Mouse (Mus musculus) left cerebral cortex, adult 8-10 months (tissue): Measurements from ENCODE around the gene Nucb1. TPM values are rescaled to one million over a fixed set of nuclear protein-coding genes. Genes with fewer than 3 reads are reported as not detected.
"Not testable (repeated sequence)": the region's sequence is repeated elsewhere in the genome, so short reads cannot be mapped to it uniquely, and the experiment has no call there.

Source experiments
- DNase-seq, 2 experiments: peaks; one replicate each; pipeline ENCODE4 v3.0.0; 2022; ENCODE audit warnings: low spot score in 2 of 2
- total RNA-seq, 4 experiments: library from RNA; stranded (reverse); gene quantifications; 2 replicates each; pipeline ENCODE4 v1.2.4; 2022

Gene Nucb1
- 100 to 1,000 TPM in 3 of 4 experiments, 10 to 100 TPM in 1; 97.8 to 121 (median 110) TPM for total RNA-seq

DNA sequence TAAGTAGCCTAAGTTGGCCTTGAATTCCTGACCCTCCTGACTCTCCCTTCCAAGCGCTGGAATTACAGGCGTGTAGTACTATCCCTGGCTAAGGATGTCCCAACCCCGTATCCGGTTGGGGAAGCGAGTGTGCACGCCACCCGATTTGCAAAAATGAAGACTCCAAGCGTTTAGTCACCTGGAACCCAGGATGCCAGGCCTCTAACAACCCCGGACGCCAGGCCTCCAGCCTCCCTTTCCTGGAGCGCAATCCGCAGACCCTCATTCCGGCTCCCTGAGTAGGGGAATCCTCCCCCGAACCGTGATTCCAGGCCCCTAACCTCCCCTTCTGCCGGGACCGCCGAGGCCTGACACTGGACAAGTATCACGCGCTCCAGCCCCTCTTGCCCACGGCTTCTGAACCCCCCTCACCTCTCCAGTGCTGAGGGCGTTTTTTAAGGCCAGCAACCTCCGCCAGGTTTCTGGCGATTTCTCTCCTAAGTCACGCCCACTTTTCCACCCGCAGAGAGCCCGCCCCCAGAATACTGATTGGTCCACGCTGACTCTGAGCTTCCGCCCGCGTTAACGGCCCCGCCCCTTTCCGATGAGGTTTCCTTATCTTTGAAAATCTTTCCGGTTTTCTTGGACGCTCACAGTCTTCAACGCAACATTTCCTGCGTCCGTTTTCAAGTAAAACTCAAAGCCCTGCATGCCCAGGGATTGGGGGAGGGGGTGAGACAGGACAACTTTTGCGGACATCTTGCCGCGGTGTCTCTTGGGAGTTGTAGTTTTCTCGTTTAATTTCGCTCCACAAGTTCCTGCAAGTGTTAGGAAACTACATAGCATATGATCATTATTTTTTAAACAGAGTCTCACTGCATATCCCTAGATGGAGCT lies at the start of gene Nucb1:
Gene Nucb1 (minus strand): TSS at position 495 of the 876 bp plus-strand sequence.
- peak; percentile 82 to 86 for DNase-seq

DNA sequence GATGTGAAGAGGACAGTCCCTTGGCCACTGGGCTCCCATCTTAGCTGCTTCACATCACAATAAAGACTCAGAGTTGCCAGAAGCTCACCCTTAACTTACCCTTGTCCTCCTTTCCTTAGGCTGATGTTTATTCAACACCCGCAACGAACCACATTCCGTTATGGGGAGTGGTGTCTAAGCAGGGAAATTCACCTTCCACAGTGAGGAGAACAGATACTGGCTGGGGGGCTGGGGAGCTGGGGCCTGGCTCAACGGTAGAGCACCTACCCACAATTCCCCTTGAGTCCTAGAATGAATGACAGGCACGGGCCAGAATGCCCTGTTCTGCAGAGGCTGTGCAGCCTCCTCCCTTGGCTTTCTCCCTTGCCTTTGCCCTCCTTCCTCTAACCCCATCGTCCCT lies 48.7 kb upstream of the Nucb1 start:
- no peak for DNase-seq

DNA sequence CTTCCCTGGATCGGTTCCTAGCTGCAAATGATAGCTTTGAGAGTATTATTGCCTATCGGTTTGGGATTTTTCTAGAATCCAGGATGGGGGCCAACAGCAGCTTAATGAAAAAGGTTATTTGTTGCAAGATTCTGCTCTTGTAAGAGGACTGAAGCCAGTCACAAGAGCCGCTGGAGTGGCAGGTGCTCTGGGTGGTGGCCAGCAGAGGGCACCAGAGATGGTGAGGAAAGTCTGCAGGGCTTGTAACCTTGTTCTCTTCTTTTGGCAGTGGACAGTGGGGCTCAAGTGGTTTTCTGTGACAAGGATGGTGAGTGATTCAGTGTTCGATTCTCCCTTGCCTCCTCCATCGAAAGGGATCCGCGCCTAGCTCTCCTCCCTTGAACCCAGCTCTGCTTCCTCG lies 45.6 kb upstream of the Nucb1 start:
- peak in 1 of 2 experiments; percentile 64 for DNase-seq

DNA sequence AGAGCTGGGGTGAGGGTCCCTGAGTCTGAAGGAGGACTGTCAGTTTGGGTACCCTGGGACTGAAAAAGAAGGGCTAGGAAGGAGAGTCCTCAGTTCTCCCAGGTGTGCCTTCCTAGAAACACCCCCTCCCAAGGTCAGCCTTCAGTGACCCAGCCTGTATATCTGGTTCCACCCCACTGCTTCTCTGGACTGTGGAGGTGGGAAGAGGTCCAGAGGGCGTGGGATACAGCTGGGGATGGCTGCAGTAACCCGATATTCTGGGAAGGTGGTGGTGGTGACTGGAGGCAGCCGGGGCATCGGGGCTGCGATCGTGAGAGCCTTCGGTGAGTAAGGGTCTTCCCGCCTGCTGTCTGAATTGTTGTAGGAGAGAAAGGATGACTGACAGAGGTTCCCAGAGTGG lies 44.5 kb upstream of the Nucb1 start, which contains the start of gene Hsd17b14:
Gene Hsd17b14 (plus strand): TSS at position 150 of the 400 bp plus-strand sequence.
- no peak for DNase-seq

DNA sequence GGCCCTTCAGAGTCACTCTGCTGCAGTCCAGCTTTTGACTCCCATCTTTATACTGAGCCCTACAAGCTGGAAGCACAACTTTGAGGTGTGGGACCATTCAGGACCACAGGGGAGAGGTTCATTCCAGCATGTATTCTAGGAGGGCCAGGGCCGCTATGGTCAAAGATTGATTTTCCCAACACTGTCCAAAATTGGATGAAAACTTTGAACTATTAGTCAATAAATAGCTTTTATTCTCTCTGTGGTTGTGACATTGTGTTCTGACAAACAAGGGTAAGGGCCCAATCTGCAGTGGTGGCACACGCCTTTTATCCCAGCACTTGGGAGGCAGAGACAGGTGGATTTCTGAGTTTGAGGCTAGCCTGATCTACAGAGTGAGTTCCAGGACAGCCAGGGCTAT lies 43.8 kb upstream of the Nucb1 start:
- no peak for DNase-seq

DNA sequence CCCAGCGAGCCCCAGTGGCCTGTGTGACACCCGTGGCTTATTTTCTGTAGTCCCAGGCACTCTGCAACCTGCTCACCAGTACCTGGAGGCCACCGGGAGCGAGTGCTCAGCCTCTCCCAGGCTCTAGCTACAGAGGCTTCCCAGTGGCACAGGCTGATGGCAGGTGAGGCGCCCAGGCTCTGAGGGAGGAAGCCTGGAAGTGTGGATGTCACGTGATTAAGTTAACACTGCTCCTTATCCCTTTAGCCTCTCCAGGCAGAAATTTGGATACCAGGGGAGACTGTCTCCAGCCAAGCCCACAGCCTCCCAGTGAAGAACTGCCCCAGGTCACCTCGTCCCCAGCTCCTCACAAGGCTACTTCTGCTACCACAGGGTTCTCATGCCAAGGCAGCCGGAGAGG lies 43.3 kb upstream of the Nucb1 start:
- no peak for DNase-seq

DNA sequence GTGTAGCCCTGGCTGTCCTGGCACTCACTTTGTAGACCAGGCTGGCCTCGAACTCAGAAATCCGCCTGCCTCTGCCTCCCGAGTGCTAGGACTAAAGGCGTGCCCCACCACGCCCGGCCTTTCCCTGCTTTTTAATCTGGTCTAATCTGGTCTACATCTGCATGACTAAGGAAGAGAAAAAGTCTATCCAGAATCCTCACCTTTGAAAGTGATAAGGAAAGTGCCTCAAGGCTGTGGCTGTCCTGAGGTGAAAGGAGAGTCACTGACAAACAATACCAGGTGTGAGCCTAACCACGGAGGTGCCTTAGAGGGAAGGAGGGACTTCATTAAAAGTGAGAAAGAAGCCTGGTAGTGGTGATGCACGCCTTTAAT lies 41.3 kb upstream of the Nucb1 start:
- no peak for DNase-seq

DNA sequence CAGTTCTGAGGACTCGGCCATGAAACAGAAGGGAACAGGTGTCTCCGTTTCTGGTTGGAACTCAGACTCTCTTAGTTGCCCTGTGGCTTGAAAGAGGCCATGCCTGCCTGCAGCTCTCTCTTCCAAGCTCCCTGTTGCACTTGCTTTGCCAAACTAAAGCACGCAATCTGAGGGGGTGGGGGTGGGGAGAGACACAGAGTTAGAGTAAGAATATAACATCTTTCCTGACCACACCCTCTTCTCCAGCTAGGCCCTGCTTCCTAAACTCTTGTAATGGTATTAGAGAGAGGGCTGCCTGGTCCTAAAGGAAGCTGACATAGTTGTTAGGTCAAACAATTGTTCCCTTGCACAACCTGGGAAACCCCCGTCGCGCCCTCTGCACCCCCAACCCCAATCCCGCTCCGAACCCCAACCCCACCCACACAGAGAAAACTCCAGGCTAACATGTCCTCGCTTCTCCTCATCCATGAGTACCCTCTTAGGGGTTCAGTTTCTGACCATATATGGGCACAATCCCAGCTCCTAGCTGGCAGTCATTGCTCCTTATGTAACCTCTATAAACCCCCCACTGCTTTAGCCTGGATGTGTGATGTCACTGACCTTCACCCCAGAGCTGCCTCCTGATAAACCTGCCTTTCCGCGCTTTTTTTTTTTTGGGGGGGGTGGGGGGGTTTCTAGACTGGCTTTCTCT lies 40.8 kb upstream of the Nucb1 start:
- no peak for DNase-seq

DNA sequence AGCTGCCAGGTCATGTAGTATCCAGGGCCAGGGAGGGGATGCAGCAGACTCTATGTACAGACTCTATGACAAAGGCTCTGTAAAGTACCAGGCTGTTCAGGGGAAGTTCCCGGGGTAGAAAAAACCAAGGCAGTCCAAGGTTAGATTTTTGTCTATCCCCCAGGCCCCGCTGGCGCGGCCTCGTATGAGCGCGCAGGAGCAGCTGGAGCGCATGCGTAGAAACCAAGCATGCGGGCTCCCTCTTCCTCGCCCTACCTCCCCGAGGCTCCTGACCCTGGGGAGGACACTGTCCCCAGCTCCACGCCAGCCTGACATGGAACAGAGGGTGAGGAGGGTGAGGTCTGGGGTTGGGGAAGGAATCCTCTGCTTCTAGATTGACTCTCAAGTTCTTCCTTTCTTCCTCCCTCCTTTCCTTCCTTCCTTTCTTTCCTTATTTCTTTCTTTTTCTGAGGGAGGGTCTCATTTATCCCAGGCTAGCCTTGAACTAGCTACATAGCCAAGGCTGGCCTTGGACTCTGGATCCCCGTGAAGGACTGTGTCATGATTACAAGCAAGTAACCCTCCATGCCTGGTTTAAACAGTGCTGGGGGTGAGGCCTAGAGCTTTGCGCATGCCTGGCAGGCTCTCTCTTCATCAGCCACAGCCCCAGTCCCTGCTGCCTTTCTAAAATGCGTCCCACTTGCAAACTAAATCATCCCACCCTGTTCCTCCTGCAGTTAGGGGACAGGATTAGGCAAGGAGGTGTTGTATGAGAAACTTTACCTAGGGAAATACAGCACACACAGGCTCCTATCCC lies 39.6 kb upstream of the Nucb1 start:
- DNase-seq: no peak

DNA sequence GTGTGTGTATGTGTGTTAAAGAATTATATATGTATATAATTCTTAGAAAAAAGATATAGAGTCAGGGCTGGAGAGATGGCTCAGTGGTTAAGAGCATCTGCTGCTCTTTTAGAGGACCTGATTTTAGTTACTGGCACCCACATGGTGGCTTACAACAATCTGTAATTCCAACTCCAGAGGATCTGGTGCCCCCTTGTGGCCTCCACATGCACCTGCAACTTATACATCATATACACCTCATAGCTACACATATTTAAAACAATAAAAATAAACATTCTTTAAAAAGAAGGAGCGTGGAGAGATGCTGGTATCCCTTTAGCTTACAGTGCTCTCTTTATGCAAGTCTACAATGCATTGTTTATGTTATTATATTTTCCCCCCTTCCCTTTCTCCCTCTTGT lies 34.3 kb upstream of the Nucb1 start:
- no peak for DNase-seq

DNA sequence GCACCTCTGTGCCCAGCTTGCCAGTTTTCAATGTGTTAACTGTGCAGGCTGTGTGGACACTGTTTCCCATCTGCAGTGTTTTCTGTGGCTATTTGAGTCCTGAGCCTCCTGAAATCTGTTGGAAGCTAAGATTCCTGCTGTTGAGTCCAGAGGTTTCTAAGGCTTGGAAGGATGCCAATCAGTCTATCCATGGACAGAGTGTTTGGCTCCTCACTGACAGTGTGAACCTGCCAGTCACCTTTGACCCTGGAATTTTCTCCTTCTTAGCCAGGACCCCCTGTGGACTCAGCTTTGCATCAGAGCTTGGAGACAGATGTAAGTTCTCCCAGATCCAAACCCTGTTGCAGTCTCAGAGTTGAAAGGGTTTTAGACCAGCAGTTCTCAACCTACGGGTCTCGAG lies 30.0 kb upstream of the Nucb1 start:
- no peak for DNase-seq

DNA sequence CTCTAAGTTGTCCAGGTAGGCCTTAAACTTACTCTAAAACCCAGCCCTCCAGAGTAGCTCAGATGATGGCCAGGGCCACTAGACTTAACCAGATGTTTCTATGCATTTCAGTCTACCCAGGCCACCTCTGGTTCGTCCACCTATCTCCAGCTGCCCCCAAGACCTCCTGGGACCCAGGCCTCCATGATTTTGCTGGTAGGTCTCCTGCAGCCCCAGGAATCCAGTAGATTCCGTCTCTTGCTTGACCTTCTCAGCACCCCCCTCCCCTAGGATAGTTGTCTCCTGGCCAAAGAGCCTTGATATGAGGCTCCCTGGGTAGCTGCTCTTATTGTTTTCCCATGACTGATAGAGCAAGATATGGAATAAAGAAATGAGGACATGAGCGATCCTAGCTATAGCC lies 28.9 kb upstream of the Nucb1 start:
- DNase-seq: no peak

DNA sequence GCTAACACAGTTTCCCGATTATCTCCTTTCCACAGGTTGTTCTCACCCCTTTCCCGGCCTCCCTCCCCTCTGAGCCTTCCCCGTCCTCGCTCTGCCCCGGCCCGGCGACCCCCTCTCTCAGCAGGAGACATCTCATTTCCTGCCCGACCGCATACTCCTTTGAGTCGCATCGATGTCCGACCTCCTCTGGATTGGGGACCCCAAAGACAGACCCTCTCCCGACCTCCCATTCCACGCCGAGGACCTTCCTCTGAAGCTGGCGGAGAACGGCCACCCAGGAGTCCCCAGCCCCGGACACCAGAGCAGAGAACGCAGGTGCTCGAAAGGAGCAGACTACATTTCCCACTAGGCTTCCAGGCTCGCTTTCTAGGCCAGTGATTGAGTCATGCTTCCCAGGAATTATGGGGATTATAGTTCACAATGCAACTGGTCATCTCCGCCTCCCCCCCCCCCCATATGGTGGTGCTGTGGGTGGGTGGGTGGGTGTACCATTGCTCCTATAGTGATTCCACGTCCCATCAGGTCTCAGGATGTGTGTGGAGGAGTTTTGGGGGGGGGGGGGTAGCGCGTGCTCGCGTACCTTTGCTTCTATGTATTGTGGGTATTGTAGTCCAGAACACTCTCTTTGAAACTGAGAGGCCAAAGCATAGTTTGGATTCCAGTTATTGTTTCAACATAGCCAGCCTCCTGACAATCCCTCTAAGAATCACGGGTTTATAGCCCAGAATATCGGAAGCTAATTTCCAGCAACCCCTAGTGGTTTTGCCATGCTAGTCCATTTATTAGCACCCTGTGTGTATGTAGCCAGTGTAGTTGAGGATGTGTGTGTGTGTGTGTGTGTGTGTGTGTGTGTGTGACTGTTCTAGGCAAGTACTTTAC lies 28.2 kb upstream of the Nucb1 start:
- peak; percentile 47 to 60 for DNase-seq

DNA sequence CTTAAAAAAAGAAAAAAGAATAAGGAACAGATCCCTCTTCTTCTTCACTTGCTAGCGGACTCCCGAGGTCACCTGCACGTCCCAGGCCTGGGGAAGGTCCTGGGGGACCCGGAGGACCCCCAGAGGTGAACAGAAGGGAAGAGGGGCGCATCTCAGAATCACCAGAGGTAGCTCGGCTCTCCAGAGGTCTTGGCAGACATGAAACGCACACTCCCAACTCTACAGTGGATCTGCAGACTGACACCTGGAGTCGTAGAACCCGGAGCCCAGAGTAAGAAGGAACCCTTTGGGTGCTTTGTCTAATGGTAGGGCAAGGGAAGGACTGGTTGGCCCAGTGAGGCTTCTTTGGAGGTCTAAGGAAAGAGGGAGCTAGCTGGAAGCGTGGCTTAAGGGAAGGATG lies 27.4 kb upstream of the Nucb1 start:
- no peak for DNase-seq

DNA sequence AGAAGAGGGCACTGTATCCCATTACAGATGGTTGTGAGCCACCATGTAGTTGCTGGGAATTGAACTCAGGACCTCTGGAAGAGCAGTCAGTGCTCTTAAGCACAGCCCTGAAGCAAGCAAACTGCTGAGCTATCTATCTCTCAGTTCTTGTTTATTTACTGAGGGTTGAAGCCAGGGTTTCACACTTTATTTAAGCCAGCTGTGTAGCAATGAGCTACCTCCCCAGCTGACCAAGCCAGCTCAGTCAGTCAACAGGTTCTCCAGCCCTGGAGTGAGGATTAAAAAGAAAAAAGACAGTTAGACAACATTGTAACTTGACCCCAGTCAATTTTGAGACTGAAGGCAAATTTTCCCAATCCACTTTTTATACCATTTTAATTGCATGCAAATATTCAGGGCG lies 25.5 kb upstream of the Nucb1 start:
- no peak for DNase-seq

DNA sequence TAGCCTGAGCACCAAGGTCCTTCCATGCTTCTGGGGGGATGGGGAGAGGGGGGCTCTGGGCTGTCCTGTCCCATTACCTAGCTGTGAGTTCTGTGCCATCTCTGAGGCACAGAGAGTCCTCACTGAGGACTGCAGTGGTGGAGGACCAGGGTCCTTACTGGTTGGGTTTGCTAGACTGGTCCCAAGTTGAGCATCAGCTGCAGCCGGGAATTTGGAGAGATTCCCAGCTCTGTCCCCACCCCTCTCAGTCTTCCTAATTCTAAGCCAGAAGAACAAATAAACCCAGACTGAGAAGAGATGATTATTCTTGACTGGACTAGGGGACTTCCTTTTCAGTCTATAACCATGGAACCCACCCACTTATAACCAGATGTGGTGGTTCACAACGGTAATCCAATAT lies 20.4 kb upstream of the Nucb1 start:
- no peak for DNase-seq

DNA sequence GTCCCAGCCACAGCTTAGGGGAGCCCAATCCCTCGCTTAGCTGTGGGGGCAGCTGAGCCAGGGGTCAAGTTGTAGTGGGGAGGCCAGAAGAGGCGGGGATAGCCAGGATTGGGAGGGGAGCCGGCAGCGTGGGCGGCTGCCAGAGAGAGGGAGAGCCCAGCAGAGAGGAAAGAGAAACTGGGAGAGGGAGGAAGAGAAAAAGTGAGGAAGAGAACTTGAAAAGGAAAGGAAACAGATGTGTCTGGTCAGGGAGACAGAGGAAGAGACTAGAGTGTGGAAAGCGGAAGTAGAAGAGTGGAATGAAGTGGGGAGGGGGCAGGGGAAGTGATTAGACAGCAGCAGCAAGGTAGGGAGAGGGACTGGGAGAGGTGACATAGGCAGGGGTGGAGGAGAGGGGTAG lies 19.3 kb upstream of the Nucb1 start:
- no peak for DNase-seq

DNA sequence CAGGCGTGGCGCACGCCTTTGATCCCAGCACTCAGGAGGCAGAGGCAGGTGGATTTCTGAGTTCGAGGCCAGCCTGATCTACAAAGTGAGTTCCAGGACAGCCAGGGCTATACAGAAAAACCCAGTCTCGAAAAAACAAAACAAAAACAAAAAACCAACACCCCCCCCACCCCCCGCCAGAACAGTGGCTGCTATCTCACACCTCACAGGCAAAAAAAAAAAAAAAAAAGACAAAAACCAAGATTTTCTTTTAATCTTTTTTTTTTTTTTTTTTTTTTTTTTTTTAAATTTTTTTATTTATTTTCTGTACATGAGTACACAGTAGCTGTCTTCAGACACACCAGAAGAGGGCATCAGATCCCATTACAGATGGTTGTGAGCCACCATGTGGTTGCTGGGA lies 17.0 kb upstream of the Nucb1 start:
- not testable (repeated sequence) for DNase-seq

DNA sequence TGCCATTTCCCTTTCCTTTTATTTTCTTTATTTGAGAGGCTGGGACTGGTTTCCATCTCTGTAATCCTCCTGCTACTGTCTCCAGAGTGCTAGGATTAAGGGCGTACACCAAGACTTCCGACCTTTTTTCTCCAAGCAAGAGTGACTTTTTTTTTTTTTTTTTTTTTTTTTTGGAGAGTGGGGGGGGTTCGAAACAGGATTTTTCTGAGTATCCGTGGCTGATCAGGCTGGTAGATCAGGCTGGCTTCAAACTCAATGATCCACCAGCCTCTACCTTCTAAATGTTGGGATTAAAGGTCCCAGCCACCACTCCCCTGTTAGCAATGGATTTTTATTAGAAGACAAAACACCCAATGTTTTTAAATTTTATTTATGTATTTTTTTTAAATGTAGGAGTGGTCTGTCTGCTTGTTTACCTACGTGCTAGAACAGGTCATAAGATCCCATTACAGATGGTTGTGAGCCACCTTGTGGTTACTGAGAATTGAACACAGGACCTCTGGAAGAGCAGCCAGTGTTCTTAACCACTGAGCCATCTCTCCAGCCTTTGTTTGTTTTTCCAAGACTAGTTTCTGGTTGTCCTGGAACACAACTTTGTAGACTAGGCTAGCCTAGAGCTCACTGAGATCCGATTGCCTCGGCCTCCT lies 16.4 kb upstream of the Nucb1 start:
- no peak for DNase-seq

DNA sequence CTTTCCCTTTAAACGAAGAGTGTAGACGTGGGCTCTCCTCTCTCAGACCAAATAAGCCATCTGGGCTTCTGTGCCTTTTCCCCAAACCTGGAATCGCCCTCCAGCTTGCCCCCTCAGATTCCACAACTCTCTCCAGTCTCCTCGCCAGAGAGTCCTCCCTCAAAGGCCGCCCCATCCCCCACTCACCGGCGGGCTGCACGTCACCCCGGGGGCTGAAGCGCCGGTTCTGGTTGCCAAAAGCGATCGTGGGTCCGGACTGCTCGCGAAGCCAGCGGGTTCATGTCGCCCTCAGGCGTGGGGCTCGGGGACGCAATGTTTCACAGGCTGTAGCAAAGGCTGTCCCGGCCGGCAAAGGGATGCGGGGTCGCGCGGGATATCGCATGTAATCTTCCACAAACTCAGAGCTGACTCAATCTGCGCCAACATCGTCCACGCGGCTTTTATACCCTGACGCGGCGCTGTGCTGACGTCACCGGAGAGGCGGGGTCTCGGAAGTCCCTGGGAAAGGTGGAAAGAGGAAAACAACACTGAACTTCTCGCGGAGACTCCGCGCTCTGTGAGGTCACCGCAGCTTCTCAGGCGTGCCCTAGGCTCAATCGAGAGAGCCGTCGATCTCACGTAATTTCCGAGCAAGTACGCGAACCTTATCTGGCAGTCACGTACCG lies 15.7 kb upstream of the Nucb1 start, which contains the start of the genes Ppp1r15a and Plekha4:
Gene Ppp1r15a (minus strand): TSS at position 460 of the 665 bp plus-strand sequence.
Gene Plekha4 (plus strand): TSS at position 522 of the 665 bp plus-strand sequence.
- DNase-seq: peak; percentile 82 to 98
